Mouse (Mus musculus) hindbrain, postnatal 0 days (tissue): ENCODE data around the gene Ltbp4. TPM values are rescaled to one million over a fixed set of nuclear protein-coding genes. Genes with fewer than 3 reads are reported as not detected.

Source experiments
- ATAC-seq: fragments of 200-750 bp; cut with Nextera tagmentation; 2 replicates; pipeline ENCODE4 v1.8.0; 2017; ENCODE audit warnings: mild to moderate bottlenecking, moderate TSS enrichment, moderate library complexity
- DNase-seq: peaks from one replicate; pipeline ENCODE4 v3.0.0-alpha.2; 2015; ENCODE audit warnings: low spot score
- H3K27ac ChIP-seq: fragments of 300-500 bp; sonication (generic); 2 replicates; pipeline ENCODE4 v1.5.1; 2014; ENCODE audit warnings: mild to moderate bottlenecking
- H3K27me3 ChIP-seq: fragments of 300-500 bp; sonication (generic); 2 replicates; pipeline ENCODE4 v1.6.1; 2014; ENCODE audit warnings: low read length, mixed read lengths; ENCODE audit not compliant: insufficient read depth
- H3K36me3 ChIP-seq: fragments of 300-500 bp; sonication (generic); 2 replicates; pipeline ENCODE4 v1.6.1; 2014; ENCODE audit warnings: low read length, mixed read lengths; ENCODE audit not compliant: insufficient read depth
- H3K4me1 ChIP-seq: fragments of 300-500 bp; sonication (generic); 2 replicates; pipeline ENCODE4 v1.6.1; 2014; ENCODE audit warnings: antibody characterized with exemption, low read length, mixed read lengths; ENCODE audit not compliant: insufficient read depth
- H3K4me2 ChIP-seq: fragments of 300-500 bp; sonication (generic); 2 replicates; pipeline ENCODE4 v1.6.1; 2014; ENCODE audit warnings: low read depth, mild to moderate bottlenecking, low read length, moderate library complexity, mixed read lengths
- H3K4me3 ChIP-seq: fragments of 300-500 bp; sonication (generic); 2 replicates; pipeline ENCODE4 v1.5.1; 2014; ENCODE audit warnings: low read length
- H3K9ac ChIP-seq: fragments of 300-500 bp; sonication (generic); replicated peaks from 2 replicates; pipeline ENCODE4 v1.6.1; 2014; ENCODE audit warnings: mild to moderate bottlenecking, low read length, moderate library complexity, mixed read lengths
- H3K9me3 ChIP-seq: fragments of 300-500 bp; sonication (generic); 2 replicates; pipeline ENCODE4 v1.6.1; 2016; ENCODE audit warnings: low read length, mixed read lengths
- CTCF ChIP-seq: IDR thresholded peaks from 2 replicates; pipeline ENCODE4 v1.5.1; 2016; ENCODE audit warnings: antibody characterized with exemption, control low read depth, low read depth
- WGBS: fragments of 180-500 bp; shearing (Covaris S2); extraction: QIAGEN DNeasy Blood & Tissue Kit; methylation state at CpG from one replicate; pipeline ENCODE4 v1.1.7; 2014; 5-methylcytosine and 5-hydroxymethylcytosine counted together
- polyA plus RNA-seq: library from polyadenylated mRNA; unstranded; fragments of >200 nt; fragmentation: Nextera tagmentation; extraction: Ambion mirVana; gene quantifications from 2 replicates; pipeline ENCODE4 v1.2.1, GENCODE M21; 2015
- total RNA-seq: library from RNA; depleted of rRNA; stranded (reverse); fragments of >200 nt; gene quantifications from 2 replicates; pipeline ENCODE4 v1.2.3, GENCODE M21; 2014

Gene Ltbp4
- total and polyA plus RNA-seq, 2 experiments from 2014 or later, result 10.6 to 34.8 TPM

GRCm38 (mm10) chr7:27334405-27334911, 3.0 kb downstream of the Ltbp4 start:
- Histone ChIP-seq H3K27ac (no peak overlapping the region), H3K9me3 (no peaks in the 10 kb centered on the region), H3K9ac (no peak overlapping the region), H3K4me2 (0 out of 2 replicates have a peak overlapping the region, but pooled peaks have one; percentile 3), H3K27me3 (peaks cover 58% of the 10 kb centered on the region), H3K36me3 (no peaks in the 10 kb centered on the region), H3K4me1 (peaks cover 28% of the 10 kb centered on the region), H3K4me3 (no peak overlapping the region)
- no peak for DNase-seq
- ATAC-seq, result no peak
- TF ChIP-seq CTCF, result peak; percentile 27; the same call in 1 of the 2 replicates
- WGBS, result 5% methylated on average over 32 of the region's 32 CpGs

DNA sequence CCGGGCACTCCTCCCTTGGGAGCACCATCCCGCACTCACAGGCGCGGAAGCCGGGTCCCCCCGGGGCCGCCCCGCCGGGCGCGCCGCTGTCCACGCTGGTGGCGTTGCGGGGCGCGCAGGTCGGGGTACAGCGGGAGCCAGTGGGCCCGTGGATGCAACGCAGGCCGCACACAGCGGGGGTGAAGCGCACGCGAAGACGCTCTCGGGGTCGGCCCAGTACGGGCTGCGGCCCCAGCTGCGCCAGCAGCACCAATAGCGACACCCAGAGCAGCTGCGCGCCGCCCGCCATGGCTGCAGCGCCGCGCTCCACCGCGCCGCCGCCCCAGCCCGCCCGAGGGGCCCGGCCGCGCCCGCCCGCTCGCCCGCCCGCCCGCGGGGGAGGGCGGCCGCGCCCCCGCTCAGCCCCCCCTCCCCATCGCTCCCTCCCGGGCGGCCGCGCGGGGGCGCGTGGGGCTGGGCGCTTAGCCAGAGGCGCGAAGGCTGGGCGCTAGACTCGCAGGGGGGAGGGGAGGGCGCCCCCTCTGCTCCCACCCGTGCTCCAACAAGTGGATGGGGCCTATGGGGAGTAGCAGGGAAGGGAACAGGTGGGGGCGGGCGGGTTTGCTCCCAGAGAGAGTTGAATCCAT, 4.1 kb downstream of the Ltbp4 start:
- Histone ChIP-seq H3K9me3 (no peaks in the 10 kb centered on the region), H3K4me1 (peaks cover 29% of the 10 kb centered on the region)
- ATAC-seq, result no peak

DNA sequence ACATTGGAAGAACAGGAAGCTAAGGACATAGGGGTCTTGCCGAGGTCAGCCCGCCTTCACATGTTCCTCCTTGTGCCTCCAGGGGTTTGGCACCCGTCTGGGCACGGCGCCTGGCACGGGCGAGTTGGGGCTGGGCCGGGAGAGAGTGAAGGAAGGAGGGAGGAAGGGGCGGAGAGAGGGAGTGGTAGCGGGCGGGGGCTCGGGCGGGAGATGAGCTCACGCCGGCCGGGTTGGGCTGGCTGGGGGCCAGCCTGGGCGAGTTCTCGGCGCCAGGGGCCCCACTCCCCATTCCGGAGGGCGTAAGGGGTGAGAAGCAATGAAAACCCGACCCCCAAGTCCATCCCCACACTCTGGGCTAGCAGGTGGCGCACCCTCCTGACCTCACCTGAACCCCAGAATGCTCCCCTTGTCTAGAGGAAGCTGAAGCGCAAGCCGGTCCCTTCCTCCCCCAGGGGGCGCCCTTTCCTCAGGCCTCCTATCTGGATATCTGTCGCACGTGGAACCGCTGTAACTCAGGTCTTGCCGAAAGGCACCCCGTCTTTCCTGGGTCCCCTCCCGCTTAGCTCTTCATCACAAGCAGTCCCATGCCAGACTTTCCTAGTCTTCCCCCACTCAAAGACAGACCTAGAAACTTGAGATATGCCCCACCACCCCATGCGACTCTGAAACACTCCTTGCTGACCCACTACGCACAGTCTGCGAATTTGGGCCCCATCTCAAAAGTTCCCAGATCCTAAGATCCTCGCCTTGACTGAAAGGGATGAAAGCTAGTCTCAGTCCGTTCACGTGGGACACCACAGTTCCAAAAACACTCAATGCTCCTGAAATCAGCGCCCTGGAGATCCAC, 4.9 kb downstream of the Ltbp4 start:
- Histone ChIP-seq H3K9me3 (no peaks in the 10 kb centered on the region), H3K4me3 (peak overlapping the region; percentile 45), H3K36me3 (no peaks in the 10 kb centered on the region), H3K27me3 (peaks cover 68% of the 10 kb centered on the region), H3K27ac (no peak overlapping the region), H3K4me1 (peaks cover 28% of the 10 kb centered on the region), H3K9ac (peak overlapping the region; percentile 44; the same call in 1 of the 2 replicates), H3K4me2 (peak overlapping the region; percentile 87)
- peak; percentile 76 for TF ChIP-seq CTCF
- DNase-seq (peak; percentile 80), ATAC-seq (0 out of 2 replicates have a peak, but pooled peaks have one; percentile 9)
- WGBS, result under 1% methylated on average over 35 of the region's 39 CpGs

More for the DNA sequence above, 4.1 kb downstream of the Ltbp4 start:
- peak; percentile 15 for DNase-seq
- Histone ChIP-seq H3K4me2 (peak overlapping the region; percentile 87), H3K27me3 (peaks cover 68% of the 10 kb centered on the region), H3K27ac (no peak overlapping the region), H3K36me3 (no peaks in the 10 kb centered on the region), H3K4me3 (peak overlapping the region; percentile 45), H3K9ac (peak overlapping the region; percentile 44; the same call in 1 of the 2 replicates)
- TF ChIP-seq CTCF, result no peak
- WGBS, result under 1% methylated on average over 54 of the region's 77 CpGs

DNA sequence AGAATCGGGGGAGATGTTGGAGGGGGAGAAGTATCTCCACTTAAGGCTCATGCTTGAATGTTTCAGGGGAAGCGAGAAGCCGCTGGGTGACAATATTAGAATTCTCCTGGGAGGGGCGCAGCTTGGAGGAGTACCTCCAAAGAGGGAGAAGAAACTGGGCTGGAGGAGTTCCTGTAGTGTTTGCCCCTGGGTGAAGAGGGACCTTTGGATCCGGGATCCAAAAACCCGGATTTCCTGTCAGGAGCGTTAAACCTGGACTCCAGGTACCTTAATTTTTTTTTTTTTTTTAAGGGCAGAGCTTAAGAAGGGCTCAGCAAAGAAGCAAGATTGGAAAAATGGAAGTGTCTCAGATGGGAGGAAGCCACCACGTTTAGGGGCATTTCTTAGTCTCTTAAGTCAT, 5.6 kb downstream of the Ltbp4 start:
- no peak overlapping the region for H3K27ac ChIP-seq
- H3K9me3 ChIP-seq, result no peaks in the 10 kb centered on the region
- 10% methylated on average over 8 of the region's 8 CpGs for WGBS
- H3K4me3 ChIP-seq, result no peak overlapping the region
- ATAC-seq, result no peak
- peak; percentile 9 for DNase-seq
- TF ChIP-seq CTCF, result no peak
- peaks cover 23% of the 10 kb centered on the region for H3K4me1 ChIP-seq
- no peaks in the 10 kb centered on the region for H3K36me3 ChIP-seq
- peak overlapping the region; percentile 87 for H3K4me2 ChIP-seq
- H3K27me3 ChIP-seq, result peaks cover 71% of the 10 kb centered on the region
- H3K9ac ChIP-seq, result no peak overlapping the region

- DNase-seq (no peak), ATAC-seq (no peak)
- WGBS, result 4% methylated on average over 8 of the region's 8 CpGs
- no peak overlapping the region for H3K27ac ChIP-seq
- H3K9ac ChIP-seq, result no peak overlapping the region
- no peak overlapping the region; the same call in 1 of the 2 replicates for H3K4me2 ChIP-seq
- no peaks in the 10 kb centered on the region for H3K36me3 ChIP-seq
- peaks cover 75% of the 10 kb centered on the region for H3K27me3 ChIP-seq
- no peak overlapping the region for H3K4me3 ChIP-seq
- peaks cover 22% of the 10 kb centered on the region for H3K4me1 ChIP-seq
- no peak for TF ChIP-seq CTCF
- H3K9me3 ChIP-seq, result no peaks in the 10 kb centered on the region
Measured at GRCm38 (mm10) chr7:27331541-27331851, 6.0 kb downstream of the Ltbp4 start.

DNA sequence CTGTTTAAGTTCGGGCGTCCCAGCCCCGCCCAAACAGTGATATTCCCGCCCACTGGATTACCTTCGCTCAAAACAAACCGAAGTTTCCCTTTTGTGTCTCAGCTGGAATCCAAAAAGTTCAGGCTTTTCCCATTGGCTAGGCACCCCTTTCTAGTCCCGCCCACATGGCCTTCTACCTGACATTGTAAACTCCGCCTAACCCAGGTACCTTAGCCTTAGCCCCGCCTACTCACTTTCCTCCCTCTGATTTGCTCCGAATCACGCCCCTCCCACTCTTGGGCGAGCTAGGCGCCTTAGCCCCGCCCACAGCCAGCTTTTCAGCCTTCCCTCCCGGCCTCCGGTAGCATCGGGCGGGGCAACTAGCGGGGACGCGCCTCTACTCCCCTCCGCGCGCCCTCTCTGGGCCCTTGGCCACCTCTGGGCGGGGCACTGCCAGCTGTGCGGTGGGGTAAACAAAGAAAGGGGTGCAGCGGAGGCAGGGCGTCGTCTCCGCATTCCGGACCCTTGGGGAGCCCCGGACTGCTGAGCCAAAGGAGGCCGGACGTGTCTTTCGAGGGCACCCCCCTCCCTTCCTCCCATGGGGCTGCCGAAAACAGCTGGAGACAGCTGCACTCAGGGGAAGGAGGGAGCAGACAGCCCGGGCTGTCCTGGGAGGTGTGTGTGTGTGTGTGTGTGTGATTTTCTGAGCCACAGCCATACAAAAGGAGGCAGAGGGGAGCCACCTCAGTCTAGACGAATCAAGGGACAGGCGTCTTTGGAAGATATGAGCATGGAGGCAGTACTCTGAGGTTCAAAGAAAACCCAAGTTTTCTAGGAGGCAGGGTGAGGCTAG, 6.6 kb downstream of the Ltbp4 start:
- peak overlapping the region; percentile 58 for H3K4me2 ChIP-seq
- peak; percentile 68 for DNase-seq
- peak overlapping the region; percentile 32 for H3K4me3 ChIP-seq
- peaks cover 76% of the 10 kb centered on the region for H3K27me3 ChIP-seq
- no peak for ATAC-seq
- no peaks in the 10 kb centered on the region for H3K36me3 ChIP-seq
- WGBS, result under 1% methylated on average over 38 of the region's 39 CpGs
- H3K9me3 ChIP-seq, result no peaks in the 10 kb centered on the region
- H3K27ac ChIP-seq, result no peak overlapping the region
- H3K9ac ChIP-seq, result no peak overlapping the region
- TF ChIP-seq CTCF, result no peak
- peaks cover 23% of the 10 kb centered on the region for H3K4me1 ChIP-seq
